Mouse (Mus musculus) midbrain, embryonic 16.5 days (tissue): ENCODE data around the gene Bfsp1. TPM values are rescaled to one million over a fixed set of nuclear protein-coding genes. Genes with fewer than 3 reads are reported as not detected.

ENCODE experiments used
- ATAC-seq: fragments of 200-750 bp; cut with Nextera tagmentation; 2 replicates; pipeline ENCODE4 v1.8.0; 2017; ENCODE audit warnings: moderate TSS enrichment
- H3K27ac ChIP-seq: fragments of 300-500 bp; sonication (generic); 2 replicates; pipeline ENCODE4 v1.5.1; 2014; ENCODE audit warnings: mild to moderate bottlenecking, low read length, mixed read lengths
- H3K27me3 ChIP-seq: fragments of 300-500 bp; sonication (generic); 2 replicates; pipeline ENCODE4 v1.6.1; 2014; ENCODE audit warnings: low read depth, low read length, mixed read lengths; ENCODE audit not compliant: control insufficient read depth, insufficient read depth
- H3K36me3 ChIP-seq: fragments of 300-500 bp; sonication (generic); 2 replicates; pipeline ENCODE4 v1.6.1; 2014; ENCODE audit warnings: mild to moderate bottlenecking, low read length, moderate library complexity, mixed read lengths; ENCODE audit not compliant: control insufficient read depth, insufficient read depth
- H3K4me1 ChIP-seq: fragments of 300-500 bp; sonication (generic); 2 replicates; pipeline ENCODE4 v1.6.1; 2014; ENCODE audit warnings: mild to moderate bottlenecking, low read length, mixed read lengths; ENCODE audit not compliant: control insufficient read depth, insufficient read depth
- H3K4me2 ChIP-seq: fragments of 300-500 bp; sonication (generic); 2 replicates; pipeline ENCODE4 v1.6.1; 2014; ENCODE audit warnings: mild to moderate bottlenecking, low read length, mixed read lengths
- H3K4me3 ChIP-seq: fragments of 300-500 bp; sonication (generic); 2 replicates; pipeline ENCODE4 v1.5.1; 2014; ENCODE audit warnings: low read depth, mild to moderate bottlenecking, low read length, moderate library complexity, mixed read lengths
- H3K9ac ChIP-seq: fragments of 300-500 bp; sonication (generic); 2 replicates; pipeline ENCODE4 v1.6.1; 2014; ENCODE audit warnings: low read depth, low read length, mixed read lengths
- H3K9me3 ChIP-seq: fragments of 300-500 bp; sonication (generic); replicated peaks from 2 replicates; pipeline ENCODE4 v1.6.1; 2014; ENCODE audit warnings: mild to moderate bottlenecking, low read length, mixed read lengths; ENCODE audit not compliant: control insufficient read depth, poor library complexity, severe bottlenecking
- WGBS: fragments of 180-500 bp; shearing (Covaris S2); extraction: QIAGEN DNeasy Blood & Tissue Kit; methylation state at CpG from one replicate; pipeline ENCODE4 v1.1.7; 2014; 5-methylcytosine and 5-hydroxymethylcytosine counted together
- polyA plus RNA-seq: library from polyadenylated mRNA; unstranded; fragments of >200 nt; fragmentation: Nextera tagmentation; extraction: Ambion mirVana; gene quantifications from 2 replicates; pipeline ENCODE4 v1.2.1, GENCODE M21; 2015

Bfsp1 gene
- polyA plus RNA-seq, 1 experiment from 2014 or later = 2.0 TPM

DNA sequence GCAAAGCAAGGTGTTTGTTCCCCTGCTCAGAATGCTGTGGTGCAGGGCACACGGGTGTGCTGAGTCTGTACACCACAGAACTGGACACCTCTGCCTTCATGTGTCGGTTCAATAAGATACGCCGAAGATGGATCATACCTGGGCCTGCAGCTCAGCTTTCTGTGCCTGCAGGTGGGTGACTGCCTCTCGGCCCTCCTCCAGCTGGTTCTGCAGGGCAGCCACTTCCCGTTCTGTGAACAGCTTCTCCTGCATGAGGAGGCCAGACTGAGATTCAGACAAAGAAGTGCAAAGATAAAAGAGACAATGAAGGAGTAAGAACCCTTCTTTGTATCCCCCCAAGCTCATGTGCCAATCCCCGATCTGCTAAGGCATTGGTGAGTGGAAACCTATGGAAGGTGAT, 21.4 kb downstream of the Bfsp1 start:
- Histone ChIP-seq H3K4me3 (no peak overlapping the region), H3K9me3 (no peaks in the 10 kb centered on the region), H3K27me3 (no peaks in the 10 kb centered on the region), H3K27ac (no peak overlapping the region), H3K4me1 (peaks cover 2% of the 10 kb centered on the region; the same call in 1 of the 2 replicates), H3K4me2 (no peak overlapping the region), H3K36me3 (no peaks in the 10 kb centered on the region), H3K9ac (no peak overlapping the region)
- WGBS = 72% methylated on average over 7 of the region's 7 CpGs
- ATAC-seq = no peak

DNA sequence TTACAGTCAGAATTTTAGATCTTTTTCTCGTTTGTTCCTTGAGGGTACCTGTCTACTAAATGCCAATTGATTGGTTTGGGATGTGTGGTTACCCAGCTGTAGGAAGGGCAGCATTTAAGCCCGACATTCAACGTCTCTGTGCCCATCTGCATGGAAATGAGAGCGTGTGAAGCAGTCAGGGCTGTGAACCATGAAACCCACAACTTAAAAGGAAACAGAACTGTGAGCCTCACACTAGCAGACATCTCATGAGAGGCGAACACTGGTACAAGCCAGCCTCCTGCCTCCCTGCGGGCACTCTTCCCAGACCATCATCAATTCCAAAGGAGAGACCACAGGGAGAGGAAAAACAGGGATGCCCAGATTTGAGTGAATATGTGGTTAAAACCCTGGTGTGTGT, 22.1 kb downstream of the Bfsp1 start:
- Histone ChIP-seq H3K4me1 (peaks cover 2% of the 10 kb centered on the region; the same call in 1 of the 2 replicates), H3K4me3 (no peak overlapping the region), H3K9me3 (no peaks in the 10 kb centered on the region), H3K27ac (no peak overlapping the region), H3K27me3 (no peaks in the 10 kb centered on the region), H3K9ac (no peak overlapping the region), H3K4me2 (no peak overlapping the region), H3K36me3 (no peaks in the 10 kb centered on the region)
- ATAC-seq = no peak
- 75% methylated on average over 6 of the region's 6 CpGs for WGBS

DNA sequence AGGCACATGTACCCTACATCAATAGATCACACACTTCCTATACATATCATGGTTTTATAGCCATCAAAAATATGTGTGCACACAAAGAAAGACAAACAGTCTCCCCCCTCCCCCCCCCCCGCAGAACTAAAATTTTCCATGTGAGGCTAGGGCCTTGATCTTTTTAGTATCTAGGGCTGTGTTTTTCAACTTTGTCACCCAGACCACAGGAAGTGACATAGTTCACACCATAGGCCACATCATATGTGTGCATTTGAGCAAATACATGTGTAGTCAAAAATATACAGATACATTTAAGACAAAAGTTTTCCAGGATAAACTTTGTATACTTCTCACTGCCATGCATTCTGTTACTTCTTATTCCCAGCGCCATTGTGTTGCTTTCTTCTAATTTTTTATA, 23.5 kb downstream of the Bfsp1 start:
- Histone ChIP-seq H3K4me3 (no peak overlapping the region), H3K36me3 (no peaks in the 10 kb centered on the region), H3K27ac (no peak overlapping the region), H3K9ac (no peak overlapping the region), H3K4me2 (no peak overlapping the region), H3K4me1 (peaks cover 2% of the 10 kb centered on the region; the same call in 1 of the 2 replicates), H3K27me3 (no peaks in the 10 kb centered on the region), H3K9me3 (no peaks in the 10 kb centered on the region)
- 97% methylated on average over 2 of the region's 2 CpGs for WGBS
- no peak for ATAC-seq

DNA sequence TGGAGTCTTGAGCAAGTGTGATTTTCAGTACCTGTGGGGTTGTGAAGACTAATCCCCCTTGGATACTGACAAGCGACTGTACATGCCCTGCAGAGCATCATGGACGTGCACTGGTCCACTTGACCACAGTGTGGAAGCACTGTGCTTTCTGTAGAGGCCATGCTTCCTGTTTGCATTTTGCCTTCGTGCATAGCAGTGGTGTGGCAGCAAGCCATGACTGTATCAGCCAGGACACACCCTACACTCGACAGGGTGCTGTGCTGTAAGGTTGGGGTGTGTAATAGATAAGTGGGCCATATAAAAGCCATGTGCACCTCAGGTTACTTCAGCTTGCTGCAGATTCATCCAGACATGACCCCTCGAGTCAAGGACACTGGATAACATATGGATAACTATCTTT, 24.3 kb downstream of the Bfsp1 start:
- no peak overlapping the region for H3K4me3 ChIP-seq
- no peaks in the 10 kb centered on the region for H3K27me3 ChIP-seq
- no peak overlapping the region for H3K4me2 ChIP-seq
- peaks cover 2% of the 10 kb centered on the region; the same call in 1 of the 2 replicates for H3K4me1 ChIP-seq
- no peak for ATAC-seq
- no peaks in the 10 kb centered on the region for H3K9me3 ChIP-seq
- H3K27ac ChIP-seq = no peak overlapping the region
- WGBS = 67% methylated on average over 5 of the region's 5 CpGs
- H3K36me3 ChIP-seq = no peaks in the 10 kb centered on the region
- no peak overlapping the region for H3K9ac ChIP-seq

DNA sequence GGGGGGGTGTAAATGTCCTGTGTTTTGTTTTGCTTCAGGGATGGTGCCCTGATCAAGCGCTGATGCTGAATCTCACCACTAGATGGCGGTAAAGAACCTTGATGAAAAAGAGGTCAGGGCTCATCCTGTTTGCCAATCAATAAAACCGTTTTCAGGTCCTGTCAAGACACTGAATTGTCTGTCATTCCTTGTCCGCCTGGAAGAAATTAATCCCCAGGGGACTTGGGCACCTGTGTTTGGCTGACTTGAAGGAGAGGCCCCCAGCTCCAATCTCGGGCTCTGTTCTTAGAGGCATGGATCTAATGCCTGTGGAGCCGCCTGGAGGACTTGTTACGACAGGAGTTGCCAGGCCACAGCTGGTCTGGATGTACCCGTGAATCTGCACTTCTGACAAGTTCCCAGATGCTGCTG, 25.7 kb downstream of the Bfsp1 start:
- Histone ChIP-seq H3K4me1 (peaks cover 2% of the 10 kb centered on the region; the same call in 1 of the 2 replicates), H3K27me3 (no peaks in the 10 kb centered on the region), H3K9me3 (no peaks in the 10 kb centered on the region), H3K27ac (no peak overlapping the region), H3K36me3 (no peaks in the 10 kb centered on the region), H3K4me3 (peak overlapping the region; percentile 13; the same call in 1 of the 2 replicates), H3K4me2 (peak overlapping the region; percentile 48), H3K9ac (0 out of 2 replicates have a peak overlapping the region, but pooled peaks have one; percentile 22)
- WGBS = 0% methylated on average over 8 of the region's 8 CpGs
- peak; percentile 74 for ATAC-seq

DNA sequence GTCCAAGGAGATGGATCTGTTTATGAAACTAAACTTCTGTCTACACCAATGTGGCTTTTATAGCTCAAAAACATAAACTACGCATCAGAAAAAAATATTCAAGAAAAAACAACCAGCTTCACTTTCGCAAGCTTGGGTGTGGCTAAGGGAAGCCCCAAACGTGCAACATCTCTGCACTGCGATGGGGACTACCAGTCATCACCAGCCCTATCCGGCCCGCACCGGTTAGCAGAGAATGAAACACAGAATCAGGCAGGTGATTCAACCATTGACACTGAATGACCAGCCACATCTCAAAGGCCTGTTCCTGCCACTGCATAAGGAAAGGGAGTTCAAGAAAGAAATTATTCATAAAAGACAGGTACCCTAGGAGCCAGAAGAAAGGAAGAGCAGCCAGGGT, 27.2 kb downstream of the Bfsp1 start:
- no peak overlapping the region for H3K4me2 ChIP-seq
- no peak overlapping the region for H3K9ac ChIP-seq
- 90% methylated on average over 7 of the region's 7 CpGs for WGBS
- H3K27me3 ChIP-seq = no peaks in the 10 kb centered on the region
- no peak overlapping the region for H3K27ac ChIP-seq
- H3K9me3 ChIP-seq = no peaks in the 10 kb centered on the region
- H3K4me3 ChIP-seq = no peak overlapping the region
- no peak for ATAC-seq
- H3K36me3 ChIP-seq = no peaks in the 10 kb centered on the region
- peaks cover 2% of the 10 kb centered on the region; the same call in 1 of the 2 replicates for H3K4me1 ChIP-seq

DNA sequence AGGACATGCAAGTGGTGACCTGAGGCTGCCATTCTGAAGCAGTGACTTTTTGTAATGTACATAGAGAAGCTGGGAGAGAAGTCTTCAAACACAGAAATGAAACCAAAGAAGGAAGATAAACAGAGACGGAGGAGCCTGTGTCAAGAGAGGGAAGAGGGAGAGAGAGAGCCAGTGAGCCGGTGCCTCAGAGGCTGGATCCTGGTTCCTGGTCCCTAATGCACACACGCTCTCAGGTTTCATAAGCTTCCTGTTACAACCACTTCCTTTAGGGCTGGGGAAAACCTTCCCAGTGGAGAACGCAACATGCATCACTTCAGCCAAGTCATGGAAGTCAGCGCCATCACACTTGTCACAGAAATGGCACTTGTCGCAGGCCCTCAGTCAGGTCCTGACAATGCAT, 28.9 kb downstream of the Bfsp1 start:
- no peak overlapping the region for H3K9ac ChIP-seq
- H3K4me1 ChIP-seq = peaks cover 2% of the 10 kb centered on the region; the same call in 1 of the 2 replicates
- no peaks in the 10 kb centered on the region for H3K27me3 ChIP-seq
- H3K4me3 ChIP-seq = no peak overlapping the region
- no peak for ATAC-seq
- no peak overlapping the region for H3K4me2 ChIP-seq
- H3K27ac ChIP-seq = no peak overlapping the region
- 84% methylated on average over 6 of the region's 6 CpGs for WGBS
- no peaks in the 10 kb centered on the region for H3K9me3 ChIP-seq
- no peaks in the 10 kb centered on the region for H3K36me3 ChIP-seq

DNA sequence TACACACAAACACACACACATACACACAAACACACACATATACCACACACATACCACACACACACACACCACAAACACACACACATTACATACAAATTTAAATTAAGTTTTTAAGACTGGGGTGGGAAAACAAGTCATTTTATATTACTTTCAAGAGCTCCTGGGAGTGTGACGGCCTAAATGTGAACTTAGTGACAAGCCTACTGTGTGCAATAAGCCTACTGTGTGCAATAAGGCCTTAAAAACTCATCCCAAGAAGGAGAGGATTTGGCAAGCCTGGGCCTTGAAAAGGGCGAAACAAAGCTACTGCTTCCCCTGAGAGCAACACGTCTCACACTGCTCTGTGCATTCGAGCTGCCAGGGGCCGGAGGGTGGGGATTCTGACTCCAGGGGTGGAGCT, 30.3 kb downstream of the Bfsp1 start:
- H3K4me1 ChIP-seq = peaks cover 2% of the 10 kb centered on the region; the same call in 1 of the 2 replicates
- H3K9me3 ChIP-seq = no peaks in the 10 kb centered on the region
- H3K4me2 ChIP-seq = no peak overlapping the region
- H3K27ac ChIP-seq = no peak overlapping the region
- H3K4me3 ChIP-seq = no peak overlapping the region
- 81% methylated on average over 5 of the region's 5 CpGs for WGBS
- ATAC-seq = no peak
- H3K9ac ChIP-seq = no peak overlapping the region
- no peaks in the 10 kb centered on the region for H3K36me3 ChIP-seq
- H3K27me3 ChIP-seq = no peaks in the 10 kb centered on the region

DNA sequence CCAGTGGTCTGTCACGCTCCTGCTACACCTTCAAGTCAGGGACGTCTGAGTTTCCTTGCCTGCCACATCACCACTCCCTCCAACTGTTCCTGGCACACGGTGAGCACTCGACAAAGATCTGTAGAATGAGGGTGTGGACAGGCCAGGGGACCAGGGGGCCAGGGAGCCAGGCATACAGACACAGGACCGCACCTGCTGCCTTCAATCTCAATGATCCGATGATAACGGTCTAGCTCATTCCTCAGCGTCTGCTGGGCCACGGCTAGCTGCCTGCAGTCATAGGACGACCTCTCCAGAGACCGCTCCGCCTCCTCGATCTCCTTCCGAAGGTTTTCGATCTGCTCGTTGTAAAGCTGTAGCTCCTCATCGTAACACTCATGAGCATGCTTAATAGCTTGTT, 31.3 kb downstream of the Bfsp1 start:
- Histone ChIP-seq H3K9ac (no peak overlapping the region), H3K36me3 (no peaks in the 10 kb centered on the region), H3K4me3 (no peak overlapping the region), H3K9me3 (no peaks in the 10 kb centered on the region), H3K27ac (no peak overlapping the region), H3K27me3 (no peaks in the 10 kb centered on the region), H3K4me1 (no peaks in the 10 kb centered on the region), H3K4me2 (no peak overlapping the region)
- 74% methylated on average over 17 of the region's 17 CpGs for WGBS
- ATAC-seq = no peak
